26 mouse cellular contexts compared by ENCODE assay signal in the genomic region with DNA sequence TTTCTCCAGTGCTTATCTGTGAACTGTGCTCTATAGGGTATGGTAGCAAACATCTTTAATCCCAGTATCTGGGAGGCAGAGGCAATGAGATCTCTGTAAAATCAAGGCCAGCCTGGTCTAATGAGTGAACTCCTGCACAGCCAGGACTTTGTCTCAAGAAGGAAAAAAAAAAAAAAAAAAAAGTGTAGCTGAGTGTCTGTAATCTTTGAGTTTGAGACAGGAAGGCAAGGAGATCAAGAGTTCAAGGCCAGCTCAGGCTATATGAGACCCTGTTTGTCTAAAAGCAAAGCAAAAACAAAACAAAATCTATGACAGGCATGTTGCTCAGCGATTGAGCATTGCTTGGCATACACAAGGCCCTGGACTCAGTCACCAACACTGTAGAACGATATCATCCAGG.
"Had no signal": no experiment of that assay in that cellular context is flagged by ENCODE, and none has a peak within 500 bp of the region (broad histone marks: within the 10 kb centered on the region; RNA-seq: fewer than 3 reads in every experiment).

No protein-coding gene starts in this region.

- H3K9ac ChIP-seq: heart, embryonic 13.5 days; heart, embryonic 15.5 days; hindbrain, embryonic 13.5 days; hindbrain, embryonic 15.5 days; limb, embryonic 12.5 days; liver, embryonic 13.5 days; liver, embryonic 15.5 days had no signal

- H3K36me3 ChIP-seq: heart, embryonic 13.5 days; heart, embryonic 15.5 days; hindbrain, embryonic 13.5 days; hindbrain, embryonic 15.5 days; limb, embryonic 10.5 days; limb, embryonic 12.5 days; liver, embryonic 13.5 days; liver, embryonic 15.5 days had no signal

- H3K4me3 ChIP-seq: heart, embryonic 13.5 days; heart, embryonic 15.5 days; hindbrain, embryonic 13.5 days; hindbrain, embryonic 15.5 days; layer of hippocampus, adult 2 months; left cerebral cortex, adult 2 months; limb, embryonic 10.5 days; limb, embryonic 12.5 days; liver, embryonic 13.5 days; liver, embryonic 15.5 days had no signal

- DNase-seq: gastrocnemius, postnatal 14 days; gastrocnemius, postnatal 36 days; heart, adult 18-20 months; heart, postnatal 14 days; heart, postnatal 36 days; kidney, adult 11 months; kidney, adult 2 months; kidney, adult 9 months; kidney, postnatal 10 days; kidney, postnatal 25 days; kidney, postnatal 4 days; liver; liver, embryonic 13.5 days had no signal

- H3K27me3 ChIP-seq: heart, embryonic 13.5 days; heart, embryonic 15.5 days; hindbrain, embryonic 13.5 days; hindbrain, embryonic 15.5 days; limb, embryonic 12.5 days; liver, embryonic 13.5 days; liver, embryonic 15.5 days had no signal

- H3K4me2 ChIP-seq: heart, embryonic 11.5 days; heart, embryonic 13.5 days; heart, embryonic 15.5 days; hindbrain, embryonic 13.5 days; hindbrain, embryonic 15.5 days; limb, embryonic 12.5 days; liver, embryonic 11.5 days; liver, embryonic 13.5 days; liver, embryonic 15.5 days had no signal

- H3K27ac ChIP-seq: heart, embryonic 13.5 days; heart, embryonic 15.5 days; hindbrain, embryonic 13.5 days; hindbrain, embryonic 15.5 days; hindbrain, postnatal 0 days; layer of hippocampus, adult 2 months; left cerebral cortex, adult 2 months; limb, embryonic 10.5 days; limb, embryonic 12.5 days; liver, embryonic 13.5 days; liver, embryonic 15.5 days had no signal

- ATAC-seq: hindbrain, postnatal 0 days; intestine, embryonic 16.5 days had no signal

- H3K9me3 ChIP-seq: heart, embryonic 15.5 days; hindbrain, embryonic 13.5 days; hindbrain, embryonic 15.5 days; limb, embryonic 10.5 days; limb, embryonic 12.5 days; liver, embryonic 15.5 days had no signal

- H3K4me1 ChIP-seq: heart, embryonic 13.5 days; heart, embryonic 15.5 days; hindbrain, embryonic 13.5 days; hindbrain, embryonic 15.5 days; limb, embryonic 10.5 days had no signal
